Mouse (Mus musculus): Measurements from ENCODE around the gene Nxpe4.
"Not testable (repeated sequence)": the region's sequence is repeated elsewhere in the genome, so short reads cannot be mapped to it uniquely, and the experiment has no call there.

Gene Nxpe4

GRCm38 (mm10) chr9:48239461-48239860, 77.6 kb downstream of the Nxpe4 start:
- DNase-seq (ENCODE audit: extremely low read depth, insufficient read length, low spot score), result no peak

- DNase-seq (ENCODE audit: extremely low read depth, insufficient read length, low spot score), result no peak
Observed at GRCm38 (mm10) chr9:48240431-48240830, 78.6 kb downstream of the Nxpe4 start.

DNA sequence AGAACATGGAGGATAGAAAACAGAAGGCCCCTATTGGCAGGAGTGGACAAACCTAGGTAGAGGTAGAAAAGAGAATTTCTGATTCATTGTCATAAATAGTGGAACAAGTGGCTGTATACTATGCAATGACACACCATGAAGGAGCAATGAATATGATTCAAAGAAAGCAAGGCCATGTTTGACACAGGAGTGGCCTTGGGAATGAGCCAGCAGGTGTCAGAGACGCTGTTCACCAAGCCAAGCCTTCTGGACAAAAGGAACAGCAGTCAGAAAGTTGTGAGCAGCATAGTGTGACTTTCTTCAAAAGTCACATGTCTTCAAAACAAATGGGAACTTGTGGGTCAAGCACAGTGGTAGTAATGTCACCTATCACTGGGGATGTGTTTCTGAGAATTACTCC, 80.0 kb downstream of the Nxpe4 start:
- no peak for DNase-seq (ENCODE audit: extremely low read depth, insufficient read length, low spot score)

- no peak for DNase-seq (ENCODE audit: extremely low read depth, insufficient read length, low spot score)
Observed at GRCm38 (mm10) chr9:48242756-48243155, 80.9 kb downstream of the Nxpe4 start.

DNA sequence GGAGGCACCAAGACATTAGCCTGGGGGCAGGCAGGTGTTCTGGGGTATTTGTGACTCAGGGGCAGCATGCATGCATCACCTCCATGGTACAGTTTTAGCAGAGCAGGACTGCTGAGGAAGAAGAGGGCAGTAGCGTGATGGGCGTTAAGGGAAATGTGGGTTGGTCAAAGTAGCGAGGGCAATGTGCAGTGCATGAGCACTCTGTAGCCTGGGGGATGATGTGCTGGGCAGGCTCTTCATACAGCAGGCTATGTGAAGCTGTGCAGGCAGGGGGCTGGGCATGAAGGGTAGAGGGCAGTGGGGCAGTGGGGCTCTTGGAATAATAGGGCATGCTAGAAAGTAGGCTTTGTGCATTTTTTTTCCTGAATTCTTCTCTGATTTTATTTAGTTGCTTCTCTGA, 82.4 kb downstream of the Nxpe4 start:
- no peak for DNase-seq (ENCODE audit: extremely low read depth, insufficient read length, low spot score)

- DNase-seq (ENCODE audit: extremely low read depth, insufficient read length, low spot score), result no peak
Observed at GRCm38 (mm10) chr9:48245525-48245924, 83.7 kb downstream of the Nxpe4 start.

DNA sequence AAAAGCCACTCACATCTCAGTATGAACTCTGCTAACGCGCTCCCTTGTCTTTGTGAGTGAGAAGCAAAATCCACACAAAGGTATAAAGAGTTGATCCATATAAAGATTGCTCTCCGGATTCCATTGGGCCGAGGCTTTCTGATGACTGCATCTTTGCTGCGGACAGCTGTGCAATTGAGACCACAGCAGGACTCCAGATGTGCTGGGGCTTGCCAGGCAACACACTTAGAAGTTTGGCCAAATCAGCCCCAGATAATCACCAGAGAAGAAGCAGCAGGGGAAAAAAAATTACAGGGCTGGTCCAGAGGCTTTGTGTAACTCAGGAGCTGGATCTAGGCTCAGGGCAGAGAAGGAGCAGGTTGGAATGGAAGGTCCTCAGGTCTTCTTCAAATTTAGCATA, 85.5 kb downstream of the Nxpe4 start:
- no peak for DNase-seq (ENCODE audit: extremely low read depth, insufficient read length, low spot score)

DNA sequence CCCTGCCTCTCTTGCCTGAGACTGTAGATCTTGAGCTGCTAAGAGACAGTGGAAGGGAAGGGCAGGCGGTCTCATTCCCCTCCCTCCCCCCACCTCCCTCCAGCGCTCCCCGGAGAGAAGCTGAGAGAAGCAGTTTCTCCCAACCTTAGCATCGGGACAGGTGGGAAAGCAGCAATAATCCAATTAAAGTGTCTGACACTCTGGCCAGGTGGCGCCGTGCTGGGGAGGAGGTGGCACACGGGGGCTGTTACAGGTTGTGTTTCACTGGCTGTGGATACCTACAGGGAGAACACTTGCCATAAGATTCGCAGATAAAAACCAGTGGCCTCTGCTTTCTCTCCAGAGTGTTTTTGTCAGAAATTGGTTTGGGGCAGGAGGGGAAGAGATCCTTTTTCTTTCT, 90.4 kb downstream of the Nxpe4 start:
- no peak for DNase-seq (ENCODE audit: extremely low read depth, insufficient read length, low spot score)

DNA sequence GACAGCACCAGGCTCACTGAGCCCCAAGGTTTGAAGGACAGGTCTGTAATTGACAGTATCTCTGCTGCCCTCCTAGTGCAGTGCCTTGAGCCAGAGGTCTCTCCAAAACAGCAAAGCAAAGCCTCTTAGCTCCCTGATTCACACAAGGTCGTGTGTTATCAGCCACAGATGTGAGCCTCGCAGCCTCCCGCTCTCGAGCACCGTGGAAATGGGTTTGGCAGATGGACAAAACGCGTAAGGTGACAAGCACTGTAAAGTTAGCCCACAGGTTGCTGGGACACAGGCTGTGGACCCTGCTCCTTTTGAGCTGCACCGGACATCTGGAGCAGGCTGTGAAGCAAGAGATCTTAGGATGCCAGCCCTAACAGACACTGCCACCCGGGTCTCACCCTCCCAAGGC, 95.2 kb downstream of the Nxpe4 start:
- DNase-seq (ENCODE audit: extremely low read depth, insufficient read length, low spot score), result no peak

- no peak for DNase-seq (ENCODE audit: extremely low read depth, insufficient read length, low spot score)
Observed at GRCm38 (mm10) chr9:48257741-48258423, 96.1 kb downstream of the Nxpe4 start.

GRCm38 (mm10) chr9:48264616-48265015, 102.8 kb downstream of the Nxpe4 start:
- DNase-seq (ENCODE audit: extremely low read depth, insufficient read length, low spot score), result no peak

DNA sequence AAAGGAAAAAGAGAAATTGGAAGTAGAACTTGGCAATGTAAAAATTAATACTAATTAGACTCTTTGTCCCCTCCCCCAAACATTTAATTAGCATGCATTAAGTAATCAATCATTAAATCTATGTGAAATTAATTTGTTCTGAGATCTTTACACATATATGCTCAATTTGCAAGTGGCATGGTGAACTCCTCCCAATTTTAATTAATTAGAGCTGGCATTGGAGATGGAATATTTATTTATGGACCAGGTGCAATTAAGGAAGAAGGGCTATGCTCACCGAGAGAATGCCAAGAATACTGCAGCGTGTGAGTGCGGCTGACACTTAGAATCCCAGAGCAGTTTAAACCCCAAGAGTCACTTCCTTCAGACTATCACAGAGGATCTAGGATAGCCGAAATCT, 103.7 kb downstream of the Nxpe4 start:
- DNase-seq (ENCODE audit: extremely low read depth, insufficient read length, low spot score), result no peak

DNA sequence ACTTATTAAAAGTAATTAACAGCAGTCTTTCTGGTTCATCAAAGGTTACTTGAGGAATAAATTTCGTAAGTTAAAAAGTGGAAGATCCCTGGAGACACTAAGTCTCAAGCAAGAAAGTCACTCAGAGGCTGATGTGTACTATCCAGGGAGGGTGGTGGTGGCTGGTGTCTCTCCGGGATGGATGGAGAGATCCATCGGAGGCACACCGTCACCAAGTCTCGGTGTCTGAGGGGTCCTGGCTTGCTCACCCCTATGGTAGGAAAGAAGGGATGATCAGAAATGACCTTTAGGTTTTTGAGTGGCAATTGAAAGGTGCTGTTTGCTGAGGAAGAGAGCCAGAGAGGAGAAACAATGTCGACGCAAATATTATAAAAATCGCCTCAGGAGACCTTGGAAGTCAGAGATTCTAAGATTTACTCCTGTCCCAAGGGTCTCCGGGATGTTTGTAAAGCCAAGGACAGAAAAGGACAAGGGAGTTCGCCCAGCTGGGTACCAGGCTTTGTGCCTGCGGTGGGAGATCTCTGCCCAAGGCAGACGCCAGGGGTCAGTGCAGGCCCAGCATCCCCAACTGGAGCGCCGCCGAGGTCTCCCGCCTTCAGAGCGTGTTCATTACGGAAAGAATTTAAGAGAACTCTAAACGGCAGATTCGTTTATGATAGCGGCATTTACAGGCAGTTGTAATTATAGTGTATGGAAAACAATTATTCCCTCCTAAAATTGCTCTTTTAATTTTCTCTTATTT, 104.6 kb downstream of the Nxpe4 start:
- DNase-seq (ENCODE audit: extremely low read depth, insufficient read length, low spot score), result no peak

- no peak for DNase-seq (ENCODE audit: extremely low read depth, insufficient read length, low spot score)
Observed at GRCm38 (mm10) chr9:48267028-48267441, 105.2 kb downstream of the Nxpe4 start.

DNA sequence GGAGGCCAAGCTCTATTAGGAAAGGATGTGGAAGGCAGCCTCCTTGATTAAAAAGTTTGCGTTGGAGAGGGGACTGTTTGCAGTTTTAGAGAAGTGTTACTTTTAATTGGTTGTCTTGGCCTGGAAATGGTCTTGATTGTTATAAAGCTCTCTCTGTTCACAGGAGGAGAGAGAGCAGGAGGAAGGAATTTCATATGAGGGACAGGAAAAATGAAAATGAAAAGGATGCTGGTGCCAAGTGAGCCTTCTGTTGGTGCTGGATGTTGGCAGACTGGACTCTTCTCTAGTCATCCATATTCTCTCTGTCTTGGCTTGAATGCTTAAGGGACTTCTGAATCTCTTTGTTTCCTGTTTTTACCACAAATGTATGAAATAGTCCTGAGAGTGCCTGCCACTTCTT, 106.1 kb downstream of the Nxpe4 start:
- DNase-seq (ENCODE audit: extremely low read depth, insufficient read length, low spot score), result no peak

DNA sequence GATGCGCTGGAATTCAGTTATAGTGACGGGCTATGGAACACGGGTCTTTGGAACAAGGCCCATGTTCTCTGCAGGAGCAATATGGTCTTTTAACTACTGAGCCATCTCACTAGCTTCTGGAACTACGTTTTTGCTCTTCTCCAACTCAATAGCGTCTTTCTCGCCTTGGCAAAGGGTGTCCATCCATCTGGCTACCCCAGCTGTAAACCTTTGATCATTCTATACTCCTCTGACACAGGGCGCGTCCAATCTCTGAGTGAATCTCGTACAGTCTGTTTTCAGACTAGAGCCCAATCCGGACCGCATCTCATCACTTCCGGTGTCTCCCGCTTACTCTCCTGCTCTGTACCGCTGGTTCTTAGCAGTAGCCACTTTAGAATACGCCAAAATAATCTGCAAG, 115.0 kb downstream of the Nxpe4 start:
- no peak for DNase-seq (ENCODE audit: extremely low read depth, insufficient read length, low spot score)

DNA sequence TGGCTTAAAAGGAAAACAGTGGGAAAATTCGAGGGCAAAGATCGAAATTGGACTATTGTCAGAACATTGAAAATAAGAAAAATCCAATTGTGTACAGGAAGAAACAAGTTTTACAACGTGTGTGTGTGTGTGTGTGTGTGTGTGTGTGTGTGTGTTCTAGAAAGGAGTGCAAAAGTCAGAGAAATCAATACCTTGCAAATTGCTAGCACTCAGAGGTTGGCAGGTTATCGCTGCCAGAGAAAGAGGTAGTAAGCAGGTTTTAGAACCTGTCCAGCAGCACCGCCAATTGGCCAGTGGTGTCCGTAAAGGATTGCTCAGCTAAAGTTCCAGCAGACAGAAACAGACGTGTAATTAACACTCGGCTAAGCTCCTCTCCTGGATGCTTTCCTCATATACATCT, 122.4 kb downstream of the Nxpe4 start:
- no peak for DNase-seq (ENCODE audit: extremely low read depth, insufficient read length, low spot score)

DNA sequence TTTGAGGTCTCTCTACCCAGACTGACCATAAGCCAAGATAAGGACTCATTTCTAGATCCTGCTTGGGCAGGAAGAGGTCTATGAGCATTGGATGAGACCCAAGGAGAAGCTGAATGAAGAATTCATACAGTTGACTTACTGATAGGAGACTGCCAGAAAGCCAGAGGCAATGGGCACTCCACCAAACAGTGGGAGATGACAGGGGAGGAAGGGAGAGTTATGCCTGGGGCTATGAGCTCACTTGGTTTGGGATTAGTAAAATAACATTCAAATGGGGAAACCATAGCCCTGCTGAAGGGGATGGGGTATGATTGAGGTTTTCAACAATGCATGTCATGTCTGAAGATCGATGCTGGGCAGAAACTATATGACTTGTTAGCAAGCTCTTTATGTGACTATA, 128.5 kb downstream of the Nxpe4 start:
- DNase-seq (ENCODE audit: extremely low read depth, insufficient read length, low spot score), result no peak

- DNase-seq (ENCODE audit: extremely low read depth, insufficient read length, low spot score), result no peak
Observed at GRCm38 (mm10) chr9:48294754-48295153, 132.9 kb downstream of the Nxpe4 start.

GRCm38 (mm10) chr9:48298983-48299382, 137.2 kb downstream of the Nxpe4 start:
- DNase-seq (ENCODE audit: extremely low read depth, insufficient read length, low spot score), result no peak

- not testable (repeated sequence) for DNase-seq (ENCODE audit: extremely low read depth, insufficient read length, low spot score)
Observed at GRCm38 (mm10) chr9:48303564-48303963, 141.7 kb downstream of the Nxpe4 start.

DNA sequence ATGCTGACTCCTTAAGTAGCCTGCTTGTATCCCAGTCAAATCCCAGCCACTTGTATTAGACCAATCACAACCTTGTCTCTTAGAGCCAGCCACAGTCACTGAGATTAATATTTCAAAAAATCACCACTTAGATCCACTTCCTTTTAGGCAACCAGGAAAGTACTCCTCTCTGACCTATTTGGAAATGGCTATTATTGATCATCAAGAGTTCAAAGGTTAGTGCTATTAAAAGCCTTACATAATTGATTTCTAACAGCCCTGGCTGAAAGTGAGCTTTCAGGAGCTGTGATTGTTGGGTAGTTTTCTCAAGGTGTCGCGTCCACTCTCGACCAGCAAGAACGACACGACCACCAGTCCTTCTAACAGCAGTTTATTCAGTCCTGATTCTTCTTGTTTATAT, 149.4 kb downstream of the Nxpe4 start:
- DNase-seq (ENCODE audit: extremely low read depth, insufficient read length, low spot score), result no peak
